Mouse (Mus musculus) retina, adult 2 months (tissue): Measurements from ENCODE around the gene Setdb1.

Source experiments
- DNase-seq: peaks from one replicate; pipeline ENCODE4 v3.0.0-alpha.2; 2012; ENCODE audit warnings: low read depth, low spot score

Gene Setdb1

GRCm38 (mm10) chr3:95292899-95293298 lies 64.1 kb downstream of the Setdb1 start:
- no peak for DNase-seq

DNA sequence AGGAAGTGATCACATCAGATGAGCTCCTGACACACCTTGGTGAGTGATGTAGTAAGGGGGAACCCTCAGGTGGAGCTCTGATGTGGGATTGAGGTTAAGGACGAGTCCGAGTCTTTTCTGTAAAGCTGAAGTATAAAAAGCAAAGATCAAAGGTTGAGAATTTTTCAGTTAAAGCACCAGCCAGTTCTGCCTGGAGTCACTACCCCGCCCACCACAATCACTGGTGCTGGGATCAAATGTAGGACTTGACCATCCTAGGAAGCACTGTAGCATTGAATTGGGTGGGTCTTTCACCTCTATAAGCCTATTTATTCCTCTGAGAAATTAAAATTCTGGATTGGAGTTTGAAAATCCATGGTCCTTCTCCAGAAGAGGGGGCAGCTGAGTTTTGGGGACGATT lies 66.0 kb downstream of the Setdb1 start:
- no peak for DNase-seq

GRCm38 (mm10) chr3:95290156-95290555 lies 66.8 kb downstream of the Setdb1 start:
- no peak for DNase-seq

GRCm38 (mm10) chr3:95289419-95289818 lies 67.6 kb downstream of the Setdb1 start:
- DNase-seq: no peak

GRCm38 (mm10) chr3:95287541-95287940 lies 69.5 kb downstream of the Setdb1 start:
- no peak for DNase-seq

- DNase-seq: no peak
These were observed 70.5 kb downstream of the Setdb1 start for GRCm38 (mm10) chr3:95286510-95286909.

DNA sequence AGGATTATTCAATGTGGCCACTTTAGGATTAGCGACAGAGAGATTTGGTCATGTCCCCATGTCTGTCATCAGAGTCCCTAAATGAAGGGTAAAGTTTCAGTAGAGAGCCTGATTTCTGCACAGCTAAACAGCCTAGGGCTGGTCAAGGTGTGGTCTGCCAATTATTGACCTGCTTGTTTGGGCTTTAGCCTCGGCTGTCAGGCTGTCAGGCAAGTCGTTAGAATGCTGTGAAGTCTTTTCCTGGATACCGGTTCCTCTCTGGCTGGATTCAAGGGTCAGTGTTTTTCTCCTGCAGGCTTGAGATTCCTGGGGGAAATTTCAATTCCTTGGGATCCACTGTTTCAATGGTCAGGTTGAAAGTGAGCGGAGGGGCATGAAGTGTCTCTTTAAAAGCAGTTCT lies 71.0 kb downstream of the Setdb1 start:
- no peak for DNase-seq

- no peak for DNase-seq
These were observed 71.6 kb downstream of the Setdb1 start for GRCm38 (mm10) chr3:95285390-95285789.

DNA sequence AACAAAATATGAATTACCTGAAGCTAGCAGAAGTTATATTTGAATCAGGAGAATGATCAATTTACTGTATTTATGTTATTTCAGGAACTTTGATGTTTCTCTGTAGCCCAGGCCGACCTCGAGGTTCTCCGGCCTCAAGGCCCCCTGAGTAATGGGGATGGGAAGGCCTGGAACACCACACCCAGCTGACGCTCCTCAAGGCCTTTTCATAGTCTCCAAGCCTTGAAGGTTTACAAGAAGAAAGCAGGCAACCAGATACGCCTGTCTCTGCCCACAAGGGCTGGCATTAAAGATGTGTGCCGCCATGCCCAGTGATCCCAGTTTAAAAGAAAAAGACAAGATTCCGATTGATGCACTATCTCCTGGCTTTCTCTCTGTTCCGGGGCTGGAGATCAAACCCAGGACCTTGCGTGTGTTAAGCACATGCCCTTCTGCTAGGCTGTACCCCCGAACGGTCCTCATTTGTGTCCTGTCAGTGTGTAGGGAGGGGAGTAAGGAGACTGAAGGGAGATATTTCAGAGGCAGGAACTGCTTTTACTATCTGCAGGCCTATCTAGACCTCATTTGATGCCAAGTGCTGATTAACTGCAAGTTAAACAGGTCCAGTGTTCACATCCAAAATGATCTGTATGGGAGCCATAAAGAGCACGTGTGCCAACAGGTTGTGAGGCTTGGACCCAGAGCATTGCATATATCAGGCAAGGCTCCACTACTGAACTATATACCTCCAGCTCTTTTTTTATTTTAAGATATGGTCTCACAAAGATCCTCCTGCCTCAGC lies 72.3 kb downstream of the Setdb1 start:
- DNase-seq: no peak

DNA sequence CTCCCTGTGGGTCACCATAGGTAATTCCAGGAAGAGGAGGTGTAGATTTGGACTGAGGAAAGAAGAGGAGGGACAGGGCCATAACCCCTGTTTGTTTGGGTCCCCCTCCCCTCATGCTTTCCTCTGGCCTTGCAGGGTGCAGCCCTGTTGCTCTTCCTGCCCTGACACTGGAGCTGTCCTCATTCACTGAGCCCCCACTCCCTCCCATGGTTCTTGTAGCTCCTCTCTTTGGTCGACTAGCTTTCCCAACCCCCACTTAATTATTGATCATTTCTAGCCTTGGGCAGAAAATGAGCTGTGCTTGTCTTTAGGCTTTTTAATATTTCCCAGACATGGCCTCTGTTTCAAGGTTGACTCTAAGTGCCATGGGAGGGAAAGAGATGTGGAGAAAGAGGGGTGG lies 72.9 kb downstream of the Setdb1 start:
- DNase-seq: no peak

GRCm38 (mm10) chr3:95283589-95283941 lies 73.4 kb downstream of the Setdb1 start:
- DNase-seq: no peak

DNA sequence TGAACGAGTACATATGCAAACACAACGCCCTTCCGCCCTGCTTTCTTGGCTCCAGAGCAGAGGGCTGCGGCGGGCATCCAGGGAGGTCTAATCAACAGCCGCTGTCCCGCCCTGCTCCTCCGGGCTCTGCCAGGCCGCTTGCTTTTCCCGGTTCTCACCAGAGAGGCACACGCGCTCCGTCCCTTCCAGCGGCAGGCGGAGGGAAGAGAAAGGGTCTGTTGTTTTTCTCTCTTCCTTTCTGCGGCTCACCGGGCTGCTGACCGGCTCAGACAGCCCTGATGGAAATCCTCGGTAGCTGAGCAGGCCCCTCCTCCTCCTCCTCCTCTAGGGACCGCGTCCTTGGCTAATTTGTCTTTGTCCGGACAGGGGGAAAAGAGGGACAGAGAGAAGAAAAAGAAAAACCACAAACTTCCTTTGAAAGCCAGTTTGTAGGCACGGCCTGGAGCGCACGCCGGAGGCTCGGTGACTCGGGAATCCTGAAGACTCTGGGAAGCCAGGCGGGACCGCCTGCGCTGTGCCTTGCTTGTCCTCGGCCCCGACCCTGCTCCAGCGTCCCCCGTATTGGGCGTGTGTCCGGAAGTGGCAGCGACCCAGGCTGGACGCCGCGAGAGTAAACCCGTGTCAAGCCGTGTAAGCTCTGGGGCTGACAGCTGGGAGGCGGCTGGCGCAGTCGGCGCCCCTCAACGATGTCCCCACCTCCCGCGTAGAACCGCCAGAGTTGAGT lies 74.0 kb downstream of the Setdb1 start:
- DNase-seq: peak; percentile 50

- no peak for DNase-seq
These were observed 74.6 kb downstream of the Setdb1 start for GRCm38 (mm10) chr3:95282381-95282864.

DNA sequence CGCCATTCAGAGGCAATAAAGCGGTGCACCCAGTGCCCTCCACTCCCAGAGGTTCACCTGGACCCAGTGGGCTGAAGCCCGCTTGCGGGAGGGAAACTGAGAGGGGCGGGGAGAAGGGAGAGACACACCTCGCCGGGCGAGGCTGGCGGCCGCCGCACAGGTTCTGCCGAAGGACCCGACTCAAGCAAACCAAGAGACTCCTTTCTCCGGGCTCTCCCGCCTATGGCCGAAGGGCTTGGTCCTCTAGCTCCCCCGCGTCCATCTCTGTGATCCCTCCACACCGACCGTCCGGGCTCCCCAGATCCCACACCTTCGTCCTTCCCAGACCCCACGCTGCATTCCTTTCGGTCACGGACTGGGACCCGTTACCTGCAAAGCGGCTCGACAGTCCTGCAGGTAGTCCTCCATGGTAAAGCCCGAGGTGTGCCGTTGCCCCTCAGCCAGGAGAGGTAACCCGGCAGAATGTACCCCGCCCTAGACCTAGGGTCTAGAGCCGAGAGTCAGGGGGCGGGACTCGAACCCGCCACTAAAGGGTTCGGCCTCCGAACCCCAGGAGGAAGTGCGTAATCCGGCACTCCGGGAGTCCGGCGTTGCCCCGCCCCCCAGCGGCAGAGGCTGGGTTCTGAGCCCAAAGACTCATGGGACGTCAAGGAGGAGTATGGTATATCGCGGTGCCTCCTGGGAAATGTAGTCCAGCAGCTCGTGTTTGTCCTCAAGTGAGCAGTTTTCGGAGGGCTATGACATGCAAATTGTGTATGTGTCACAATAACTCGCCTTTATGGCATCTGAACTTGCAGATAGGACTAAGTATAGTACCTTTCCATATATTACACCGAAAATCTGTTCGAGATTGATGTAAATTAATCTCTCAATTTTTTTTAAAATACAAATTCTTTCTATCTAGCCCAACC lies 75.5 kb downstream of the Setdb1 start, which contains the start of the genes Mindy1 and Prune1:
Gene Mindy1, plus strand, starts transcription at position 130 of the 911 bp plus-strand sequence.
Gene Prune1, minus strand, starts transcription at position 861 of the 911 bp plus-strand sequence.
- DNase-seq: peak; percentile 95

DNA sequence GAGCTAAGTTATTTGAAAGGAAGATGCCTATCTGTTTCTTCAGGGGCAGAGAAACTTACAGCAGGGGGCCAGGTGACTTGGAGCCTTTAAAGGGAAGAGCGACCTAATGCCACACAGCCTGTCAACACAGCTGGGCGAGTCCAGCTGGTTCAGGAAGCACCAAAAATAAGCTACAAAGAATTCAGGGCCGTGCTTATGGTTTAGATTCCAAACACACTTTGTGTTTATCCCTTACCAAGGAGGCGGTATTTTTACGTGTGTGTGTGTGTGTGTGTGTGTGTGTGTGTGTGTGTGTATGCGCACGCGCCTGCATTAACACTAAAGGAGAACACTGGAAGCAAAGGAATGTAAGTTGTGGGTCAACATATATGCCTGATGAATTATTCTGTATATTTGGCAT lies 76.3 kb downstream of the Setdb1 start:
- DNase-seq: no peak

- no peak for DNase-seq
These were observed 79.9 kb downstream of the Setdb1 start for GRCm38 (mm10) chr3:95277149-95277551.

- no peak for DNase-seq
These were observed 80.5 kb downstream of the Setdb1 start for GRCm38 (mm10) chr3:95276428-95276934.

DNA sequence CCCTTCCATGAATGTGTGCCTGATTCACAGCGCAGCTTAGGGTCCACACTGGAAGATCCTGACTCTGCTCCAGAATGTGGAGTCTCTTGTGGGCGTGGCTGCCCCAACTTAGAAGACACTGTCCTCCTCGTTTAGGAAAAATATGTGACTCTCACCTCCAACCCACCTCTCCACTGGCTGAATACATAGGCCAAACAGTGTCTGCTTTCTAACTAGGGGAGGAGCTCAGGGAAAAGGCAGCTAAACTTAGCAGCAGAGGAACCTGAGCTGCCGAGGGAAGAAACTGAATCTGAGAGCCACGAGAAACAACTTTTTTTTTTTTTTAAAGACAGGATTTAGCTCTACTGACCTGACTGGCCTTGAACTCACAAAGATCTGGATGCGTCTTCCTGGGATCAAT lies 81.8 kb downstream of the Setdb1 start:
- no peak for DNase-seq

GRCm38 (mm10) chr3:95274453-95274852 lies 82.5 kb downstream of the Setdb1 start:
- DNase-seq: no peak
